Mouse (Mus musculus) CD4-positive naive resting alpha-beta T cell, adult 76 days (primary cell): Measurements from ENCODE around the gene Dgkb. TPM values are rescaled to one million over a fixed set of nuclear protein-coding genes. Genes with fewer than 3 reads are reported as not detected.

Experiments used
- total RNA-seq: library from RNA; stranded (reverse); gene quantifications from one replicate; pipeline ENCODE4 v1.2.4, GENCODE M21; 2023

Dgkb gene
- not detected for total RNA-seq

DNA sequence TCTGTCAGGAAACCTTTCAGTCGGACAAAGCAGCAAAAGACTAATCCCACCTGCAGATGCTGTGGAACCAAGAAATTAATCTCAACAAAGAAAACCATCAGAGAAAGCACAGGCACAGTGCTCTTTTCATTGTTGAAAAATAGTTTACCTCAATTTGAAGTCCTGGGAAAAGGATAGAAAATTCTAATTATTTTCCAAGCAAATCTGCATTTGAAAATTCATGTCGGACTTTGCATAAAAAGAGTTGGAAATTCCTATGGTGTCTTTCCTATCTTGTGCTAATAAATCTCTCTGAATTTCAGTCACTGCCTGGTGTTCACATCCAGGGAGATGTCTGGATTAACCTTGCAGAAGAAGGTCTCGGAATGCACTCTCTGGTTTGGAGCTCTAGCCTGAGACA, at the start of gene Dgkb:
Gene Dgkb (plus strand): TSS at position 301 of the 400 bp plus-strand sequence.

